Mouse (Mus musculus): ENCODE measurements around the gene Clcf1. TPM values are rescaled to one million over a fixed set of nuclear protein-coding genes. Genes with fewer than 3 reads are reported as not detected.

Gene Clcf1
- total and polyA plus RNA-seq, 3 experiments, result 0.55 to 5.4 (median 1.0) TPM

GRCm38 (mm10) chr19:4270972-4271371, 56.9 kb downstream of the Clcf1 start:
- TF ChIP-seq POLR2A (IDR thresholded peaks at IDR 0.05; ENCODE audit: insufficient read depth, low read depth, low read length) (no peak), CTCF (IDR thresholded peaks at IDR 0.05) (no peak), EP300 (IDR thresholded peaks at IDR 0.05; ENCODE audit: insufficient read depth, low read depth, low read length) (no peak)
- no peak overlapping the region for H3K4me3 ChIP-seq
- intact Hi-C loops (cut with DNase I), result no loop called here
- 96% methylated on average over 11 of the region's 11 CpGs for WGBS
- H3K9ac ChIP-seq (ENCODE audit: low read depth, low read length), result no peak overlapping the region
- DNase-seq, result no peak
- no peak overlapping the region for H3K27ac ChIP-seq
- no peaks in the 10 kb centered on the region for H3K79me2 ChIP-seq (replicated peaks; ENCODE audit: control insufficient read depth, insufficient read depth, low read length)
- H3K4me1 ChIP-seq (ENCODE audit: control insufficient read depth, insufficient read depth, low read length), result no peaks in the 10 kb centered on the region; the same call in 1 of the 2 replicates
- H3K36me3 ChIP-seq (ENCODE audit: control insufficient read depth, insufficient read depth, low read length), result no peaks in the 10 kb centered on the region
- H3K27me3 ChIP-seq (ENCODE audit: control insufficient read depth, insufficient read depth, low read length), result no peaks in the 10 kb centered on the region

Small RNAs within 50 kb of the gene (microRNA-seq; reads per million reads assigned to microRNA genes)
- gene Gm26115 (0 reads per million in 2 experiments), gene Mir6985 (1.2 to 1.7 reads per million in 2 experiments)

Other genes starting within 250 kb of the Clcf1 start
- gene Aldh3b2, start 241.9 kb upstream of the Clcf1 start, total RNA-seq (2021), result under 1 TPM; 0.18 to 0.26 TPM
- 0.91 and 1.6 TPM in 2 replicates for gene Aldh3b2, start 241.9 kb upstream of the Clcf1 start, polyA plus RNA-seq (2012; rRNA removed)
- 10 to 100 TPM; 21.5 to 28.0 TPM for gene Acy3, start 227.7 kb upstream of the Clcf1 start, total RNA-seq (2021)
- 68.7 and 89.9 TPM in 2 replicates for gene Acy3, start 227.7 kb upstream of the Clcf1 start, polyA plus RNA-seq (2012; rRNA removed)
- not detected for gene Tbx10, start 221.5 kb upstream of the Clcf1 start, total RNA-seq (2021)
- gene Tbx10, start 221.5 kb upstream of the Clcf1 start, polyA plus RNA-seq (2012; rRNA removed), result 0.14 TPM in 1 of 2 replicates, not detected in the other
- gene Nudt8, start 213.7 kb upstream of the Clcf1 start, total RNA-seq (2021), result 100 to 1,000 TPM; 136 to 149 TPM
- 46.4 and 61.9 TPM in 2 replicates for gene Nudt8, start 213.7 kb upstream of the Clcf1 start, polyA plus RNA-seq (2012; rRNA removed)
- 1 to 10 TPM; 1.0 to 1.7 TPM for gene Gm49405, start 213.6 kb upstream of the Clcf1 start, total RNA-seq (2021)
- gene Gm49405, start 213.6 kb upstream of the Clcf1 start, polyA plus RNA-seq (2012; rRNA removed), result 11.0 TPM in 2 replicates
- 100 to 1,000 TPM; 193 to 236 TPM for gene Doc2g, start 210.9 kb upstream of the Clcf1 start, total RNA-seq (2021)
- 432 and 597 TPM in 2 replicates for gene Doc2g, start 210.9 kb upstream of the Clcf1 start, polyA plus RNA-seq (2012; rRNA removed)
- gene Ndufv1, start 201.4 kb upstream of the Clcf1 start, total RNA-seq (2021), result 1,000 to 10,000 TPM; 1,031 to 1,231 TPM
- 1,078 and 1,145 TPM in 2 replicates for gene Ndufv1, start 201.4 kb upstream of the Clcf1 start, polyA plus RNA-seq (2012; rRNA removed)
- 100 to 1,000 TPM; 356 to 371 TPM for gene Gstp1, start 176.3 kb upstream of the Clcf1 start, total RNA-seq (2021)
- 480 and 490 TPM in 2 replicates for gene Gstp1, start 176.3 kb upstream of the Clcf1 start, polyA plus RNA-seq (2012; rRNA removed)
- gene Gstp2, start 168.2 kb upstream of the Clcf1 start, total RNA-seq (2021), result 100 to 1,000 TPM; 121 to 137 TPM
- gene Gstp2, start 168.2 kb upstream of the Clcf1 start, polyA plus RNA-seq (2012; rRNA removed), result 38.3 and 58.2 TPM in 2 replicates
- not detected for gene Gstp3, start 154.7 kb upstream of the Clcf1 start, total RNA-seq (2021)
- gene Gstp3, start 154.7 kb upstream of the Clcf1 start, polyA plus RNA-seq (2012; rRNA removed), result 1.1 TPM in 1 of 2 replicates, not detected in the other
- gene Cabp2, start 132.7 kb upstream of the Clcf1 start, total RNA-seq (2021), result not detected
- not detected in 2 replicates for gene Cabp2, start 132.7 kb upstream of the Clcf1 start, polyA plus RNA-seq (2012; rRNA removed)
- 10 to 100 TPM; 39.9 to 43.2 TPM for gene Cdk2ap2, start 117.1 kb upstream of the Clcf1 start, total RNA-seq (2021)
- gene Cdk2ap2, start 117.1 kb upstream of the Clcf1 start, polyA plus RNA-seq (2012; rRNA removed), result 81.3 and 85.3 TPM in 2 replicates
- gene Pitpnm1, start 114.2 kb upstream of the Clcf1 start, total RNA-seq (2021), result 10 to 100 TPM; 18.1 to 19.9 TPM
- 43.6 and 49.9 TPM in 2 replicates for gene Pitpnm1, start 114.2 kb upstream of the Clcf1 start, polyA plus RNA-seq (2012; rRNA removed)
- gene Aip, start 88.4 kb upstream of the Clcf1 start, total RNA-seq (2021), result 10 to 100 TPM; 55.1 to 60.6 TPM
- gene Aip, start 88.4 kb upstream of the Clcf1 start, polyA plus RNA-seq (2012; rRNA removed), result 69.4 and 82.1 TPM in 2 replicates
- gene Gpr152, start 74.5 kb upstream of the Clcf1 start, total RNA-seq (2021), result under 1 TPM in 1 of 2 experiments, not detected in 1; 0.05 TPM
- gene Gpr152, start 74.5 kb upstream of the Clcf1 start, polyA plus RNA-seq (2012; rRNA removed), result 0.12 TPM in 2 replicates
- not detected for gene Cabp4, start 70.2 kb upstream of the Clcf1 start, total RNA-seq (2021)
- 0.21 TPM in 1 of 2 replicates, not detected in the other for gene Cabp4, start 70.2 kb upstream of the Clcf1 start, polyA plus RNA-seq (2012; rRNA removed)
- 10 to 100 TPM; 43.9 to 45.1 TPM for gene Coro1b, start 65.6 kb upstream of the Clcf1 start, total RNA-seq (2021)
- gene Coro1b, start 65.6 kb upstream of the Clcf1 start, polyA plus RNA-seq (2012; rRNA removed), result 83.3 and 95.0 TPM in 2 replicates
- gene Ptprcap, start 60.6 kb upstream of the Clcf1 start, total RNA-seq (2021), result 1 to 10 TPM; 1.1 to 1.7 TPM
- gene Ptprcap, start 60.6 kb upstream of the Clcf1 start, polyA plus RNA-seq (2012; rRNA removed), result 2.2 and 6.4 TPM in 2 replicates
- gene Rps6kb2, start 50.9 kb upstream of the Clcf1 start, total RNA-seq (2021), result 10 to 100 TPM; 14.7 to 18.2 TPM
- gene Rps6kb2, start 50.9 kb upstream of the Clcf1 start, polyA plus RNA-seq (2012; rRNA removed), result 29.5 and 32.9 TPM in 2 replicates
- 10 to 100 TPM; 24.4 to 27.0 TPM for gene Carns1, start 38.8 kb upstream of the Clcf1 start, total RNA-seq (2021)
- 78.0 and 79.1 TPM in 2 replicates for gene Carns1, start 38.8 kb upstream of the Clcf1 start, polyA plus RNA-seq (2012; rRNA removed)
- gene Tbc1d10c, start 23.0 kb upstream of the Clcf1 start, total RNA-seq (2021), result 10 to 100 TPM; 12.4 to 14.4 TPM
- 13.7 and 15.8 TPM in 2 replicates for gene Tbc1d10c, start 23.0 kb upstream of the Clcf1 start, polyA plus RNA-seq (2012; rRNA removed)
- gene Ppp1ca, start 22.2 kb upstream of the Clcf1 start, total RNA-seq (2021), result 100 to 1,000 TPM; 272 to 313 TPM
- gene Ppp1ca, start 22.2 kb upstream of the Clcf1 start, polyA plus RNA-seq (2012; rRNA removed), result 406 and 497 TPM in 2 replicates
- 1 to 10 TPM; 4.1 to 4.4 TPM for gene Rad9a, start 12.6 kb upstream of the Clcf1 start, total RNA-seq (2021)
- gene Rad9a, start 12.6 kb upstream of the Clcf1 start, polyA plus RNA-seq (2012; rRNA removed), result 13.5 and 13.9 TPM in 2 replicates
- not detected for gene AC109138.7, start 119 bp downstream of the Clcf1 start, total RNA-seq (2021)
- gene AC109138.7, start 119 bp downstream of the Clcf1 start, polyA plus RNA-seq (2012; rRNA removed), result 15.3 TPM in 1 of 2 replicates, not detected in the other
- gene Pold4, start 17.7 kb downstream of the Clcf1 start, total RNA-seq (2021), result 10 to 100 TPM in 1 of 2 experiments, 1 to 10 TPM in 1; 9.2 to 12.0 TPM
- gene Pold4, start 17.7 kb downstream of the Clcf1 start, polyA plus RNA-seq (2012; rRNA removed), result 36.9 and 48.1 TPM in 2 replicates
- 1 to 10 TPM; 6.7 to 7.3 TPM for gene Ssh3, start 54.9 kb downstream of the Clcf1 start, total RNA-seq (2021)
- gene Ssh3, start 54.9 kb downstream of the Clcf1 start, polyA plus RNA-seq (2012; rRNA removed), result 13.7 and 15.9 TPM in 2 replicates
- gene Ankrd13d, start 68.9 kb downstream of the Clcf1 start, total RNA-seq (2021), result under 1 TPM; 0.34 to 0.60 TPM
- 1.4 and 1.5 TPM in 2 replicates for gene Ankrd13d, start 68.9 kb downstream of the Clcf1 start, polyA plus RNA-seq (2012; rRNA removed)
- gene Grk2, start 92.0 kb downstream of the Clcf1 start, total RNA-seq (2021), result 10 to 100 TPM; 56.0 to 59.0 TPM
- gene Grk2, start 92.0 kb downstream of the Clcf1 start, polyA plus RNA-seq (2012; rRNA removed), result 53.6 and 61.3 TPM in 2 replicates
- gene Kdm2a, start 184.0 kb downstream of the Clcf1 start, total RNA-seq (2021), result 10 to 100 TPM; 36.4 to 38.6 TPM
- 49.7 and 82.9 TPM in 2 replicates for gene Kdm2a, start 184.0 kb downstream of the Clcf1 start, polyA plus RNA-seq (2012; rRNA removed)
- gene Rhod, start 225.2 kb downstream of the Clcf1 start, total RNA-seq (2021), result 1 to 10 TPM; 5.3 to 5.5 TPM
- 8.5 and 9.2 TPM in 2 replicates for gene Rhod, start 225.2 kb downstream of the Clcf1 start, polyA plus RNA-seq (2012; rRNA removed)